Mouse (Mus musculus): ENCODE measurements around the gene Slc6a11.

- TF ChIP-seq POLR2A (IDR thresholded peaks at IDR 0.05; ENCODE audit: low read depth, low read length) (no peak), CTCF (conservative IDR thresholded peaks at IDR 0.05; ENCODE audit: insufficient read depth, insufficient read length, low read depth, low read length) (no peak)
Observed at GRCm38 (mm10) chr6:114290184-114290583, 159.1 kb downstream of the Slc6a11 start.
